Mouse (Mus musculus): ENCODE data around the gene Cilp2. TPM values are rescaled to one million over a fixed set of nuclear protein-coding genes. Genes with fewer than 3 reads are reported as not detected.
A peak's percentile ranks its signal among the peaks of the same experiment; 100 is the strongest.

The Cilp2 gene
- polyA plus RNA-seq, 1 experiment from 2014 or later: 0.02 TPM

DNA sequence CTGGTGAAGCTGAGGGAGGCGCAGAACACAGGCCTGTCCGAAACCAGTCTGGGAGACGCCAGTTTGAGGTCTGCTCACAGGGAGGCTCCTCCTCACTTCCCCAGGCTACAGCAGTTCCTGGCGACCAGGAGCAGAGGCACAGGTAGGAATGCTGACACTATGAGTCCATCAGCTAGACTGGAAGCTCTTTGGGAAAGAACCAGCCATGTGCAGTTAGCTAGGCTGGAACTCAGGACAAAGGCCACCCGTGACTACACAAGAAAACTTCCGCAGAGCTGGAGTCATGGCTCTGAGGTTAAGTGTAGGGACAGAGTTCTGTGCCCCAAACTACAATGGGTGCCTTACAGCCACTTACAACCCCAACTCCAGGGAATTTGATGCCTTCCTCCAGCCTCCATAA lies 10.4 kb upstream of the Cilp2 start:
- peaks cover 37% of the 10 kb centered on the region for H3K4me1 ChIP-seq (ENCODE audit: insufficient read depth)

GRCm38 (mm10) chr8:69895772-69896451 lies 8.4 kb upstream of the Cilp2 start:
- Histone ChIP-seq H3K4me3 (ENCODE audit: low read depth, low read length) (no peak overlapping the region), H3K36me3 (replicated peaks; ENCODE audit: insufficient read depth, low read length) (peaks cover 16% of the 10 kb centered on the region), H3K27ac (ENCODE audit: low read depth) (no peak overlapping the region), H3K27me3 (ENCODE audit: insufficient read depth, low read length) (0 out of 2 replicates have a peak, but pooled peaks cover under 1% of the 10 kb centered on the region), H3K4me1 (ENCODE audit: insufficient read depth) (peaks cover 26% of the 10 kb centered on the region), H3K9ac (replicated peaks) (0 out of 2 replicates have a peak overlapping the region, but pooled peaks have one; percentile 21), H3K9me3 (ENCODE audit: low read length) (no peaks in the 10 kb centered on the region), H3K4me2 (ENCODE audit: low read depth, low read length) (no peak overlapping the region)
- DNase-seq (no peak), ATAC-seq (no peak)
- WGBS (ENCODE audit: insufficient replicate concordance): 79% methylated on average over 4 of the region's 4 CpGs
- no peak for TF ChIP-seq CTCF (IDR thresholded peaks at IDR 0.05; ENCODE audit: low read depth)
- no peak for TF ChIP-seq EP300 (IDR thresholded peaks at IDR 0.05; ENCODE audit: low read depth)

More for the DNA sequence above, 10.4 kb upstream of the Cilp2 start:
- no peak for ATAC-seq
- Histone ChIP-seq H3K27ac (ENCODE audit: low read depth) (no peak overlapping the region), H3K4me3 (ENCODE audit: low read depth, low read length) (no peak overlapping the region), H3K27me3 (ENCODE audit: insufficient read depth, low read length) (no peaks in the 10 kb centered on the region), H3K9me3 (ENCODE audit: low read length) (no peaks in the 10 kb centered on the region), H3K9ac (replicated peaks) (no peak overlapping the region), H3K36me3 (replicated peaks; ENCODE audit: insufficient read depth, low read length) (peaks cover 14% of the 10 kb centered on the region), H3K4me2 (ENCODE audit: low read depth, low read length) (no peak overlapping the region)
- WGBS (ENCODE audit: insufficient replicate concordance): 77% methylated on average over 6 of the region's 6 CpGs
- DNase-seq: no peak
- TF ChIP-seq CTCF (IDR thresholded peaks at IDR 0.05; ENCODE audit: low read depth): no peak
- no peak for TF ChIP-seq EP300 (IDR thresholded peaks at IDR 0.05; ENCODE audit: low read depth)

GRCm38 (mm10) chr8:69894836-69895332 lies 7.4 kb upstream of the Cilp2 start:
- H3K4me3 ChIP-seq (ENCODE audit: low read depth, low read length): no peak overlapping the region
- no peak overlapping the region for H3K4me2 ChIP-seq (ENCODE audit: low read depth, low read length)
- no peak overlapping the region for H3K9ac ChIP-seq (replicated peaks)
- H3K9me3 ChIP-seq (ENCODE audit: low read length): no peaks in the 10 kb centered on the region
- peaks cover 16% of the 10 kb centered on the region for H3K36me3 ChIP-seq (replicated peaks; ENCODE audit: insufficient read depth, low read length)
- 71% methylated on average over 6 of the region's 6 CpGs for WGBS (ENCODE audit: insufficient replicate concordance)
- DNase-seq (no peak), ATAC-seq (no peak)
- H3K27me3 ChIP-seq (ENCODE audit: insufficient read depth, low read length): peaks cover 9% of the 10 kb centered on the region
- H3K4me1 ChIP-seq (ENCODE audit: insufficient read depth): peaks cover 16% of the 10 kb centered on the region
- TF ChIP-seq EP300 (IDR thresholded peaks at IDR 0.05; ENCODE audit: low read depth): no peak
- no peak for TF ChIP-seq CTCF (IDR thresholded peaks at IDR 0.05; ENCODE audit: low read depth)
- H3K27ac ChIP-seq (ENCODE audit: low read depth): no peak overlapping the region

- Histone ChIP-seq H3K27me3 (ENCODE audit: insufficient read depth, low read length) (peaks cover 19% of the 10 kb centered on the region), H3K4me3 (ENCODE audit: low read depth, low read length) (no peak overlapping the region), H3K27ac (ENCODE audit: low read depth) (no peak overlapping the region), H3K4me1 (ENCODE audit: insufficient read depth) (peaks cover 19% of the 10 kb centered on the region), H3K36me3 (replicated peaks; ENCODE audit: insufficient read depth, low read length) (peaks cover 16% of the 10 kb centered on the region), H3K9ac (replicated peaks) (no peak overlapping the region), H3K9me3 (ENCODE audit: low read length) (no peaks in the 10 kb centered on the region), H3K4me2 (ENCODE audit: low read depth, low read length) (no peak overlapping the region)
- 63% methylated on average over 17 of the region's 17 CpGs for WGBS (ENCODE audit: insufficient replicate concordance)
- TF ChIP-seq EP300 (IDR thresholded peaks at IDR 0.05; ENCODE audit: low read depth): no peak
- TF ChIP-seq CTCF (IDR thresholded peaks at IDR 0.05; ENCODE audit: low read depth): peak; percentile 67
- DNase-seq (peak; percentile 71), ATAC-seq (peak; percentile 35)
Observed at GRCm38 (mm10) chr8:69893863-69894262, 6.4 kb upstream of the Cilp2 start.

DNA sequence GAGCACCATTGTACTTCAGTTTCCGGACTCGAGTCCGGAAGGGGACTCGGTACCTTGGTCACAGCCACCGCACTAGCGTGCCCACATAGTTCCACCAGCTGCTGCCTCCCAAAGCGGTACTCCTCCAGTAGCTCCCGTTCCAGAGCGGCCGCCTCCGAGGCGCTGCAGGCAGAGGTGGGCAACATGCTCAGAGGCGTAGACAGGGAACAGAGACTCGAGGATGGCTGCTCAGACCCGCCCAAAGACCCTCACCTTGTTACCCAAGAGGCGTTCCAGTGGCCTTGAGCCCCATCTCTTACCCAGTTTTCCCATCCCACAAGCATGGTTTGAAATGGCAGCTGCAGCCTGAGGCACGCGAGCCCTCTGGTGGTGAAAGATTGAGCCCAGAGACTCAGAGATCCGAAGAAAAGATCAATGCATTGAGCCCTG lies 3.3 kb upstream of the Cilp2 start:
- no peak for TF ChIP-seq EP300 (IDR thresholded peaks at IDR 0.05; ENCODE audit: low read depth)
- peak; percentile 76 for TF ChIP-seq CTCF (IDR thresholded peaks at IDR 0.05; ENCODE audit: low read depth)
- Histone ChIP-seq H3K27ac (ENCODE audit: low read depth) (no peak overlapping the region), H3K27me3 (ENCODE audit: insufficient read depth, low read length) (peaks cover 50% of the 10 kb centered on the region), H3K36me3 (replicated peaks; ENCODE audit: insufficient read depth, low read length) (peaks cover 13% of the 10 kb centered on the region), H3K9me3 (ENCODE audit: low read length) (no peaks in the 10 kb centered on the region), H3K4me1 (ENCODE audit: insufficient read depth) (peaks cover 14% of the 10 kb centered on the region), H3K9ac (replicated peaks) (no peak overlapping the region), H3K4me3 (ENCODE audit: low read depth, low read length) (no peak overlapping the region), H3K4me2 (ENCODE audit: low read depth, low read length) (no peak overlapping the region)
- 45% methylated on average over 19 of the region's 19 CpGs for WGBS (ENCODE audit: insufficient replicate concordance)
- DNase-seq (peak; percentile 53), ATAC-seq (no peak)

DNA sequence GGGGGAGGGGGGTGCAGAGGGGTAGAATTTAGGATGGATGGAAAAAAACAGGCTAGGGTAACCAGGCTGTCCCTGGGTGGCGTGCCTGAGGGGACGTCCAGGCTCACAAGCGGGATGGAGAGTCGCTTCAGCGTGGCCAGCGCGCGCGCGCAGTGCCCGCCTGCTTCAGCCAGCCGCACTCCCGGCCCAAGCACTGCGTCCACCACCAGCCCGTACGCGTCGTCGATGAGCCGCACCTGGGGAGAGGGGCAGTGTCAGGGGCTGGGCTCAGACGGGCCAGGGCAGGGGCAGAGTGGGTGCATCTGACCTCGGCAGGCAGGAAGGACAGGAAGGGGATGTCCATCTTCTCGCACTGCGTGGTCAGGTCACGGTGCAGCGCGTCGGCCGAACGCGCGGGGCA lies 1.4 kb upstream of the Cilp2 start:
- Histone ChIP-seq H3K9me3 (ENCODE audit: low read length) (no peaks in the 10 kb centered on the region), H3K36me3 (replicated peaks; ENCODE audit: insufficient read depth, low read length) (peaks cover 7% of the 10 kb centered on the region), H3K4me1 (ENCODE audit: insufficient read depth) (peaks cover 14% of the 10 kb centered on the region), H3K4me3 (ENCODE audit: low read depth, low read length) (peak overlapping the region; percentile 22; the same call in 1 of the 2 replicates), H3K9ac (replicated peaks) (no peak overlapping the region), H3K27me3 (ENCODE audit: insufficient read depth, low read length) (peaks cover 69% of the 10 kb centered on the region), H3K27ac (ENCODE audit: low read depth) (no peak overlapping the region), H3K4me2 (ENCODE audit: low read depth, low read length) (peak overlapping the region; percentile 49)
- TF ChIP-seq EP300 (IDR thresholded peaks at IDR 0.05; ENCODE audit: low read depth): no peak
- no peak for TF ChIP-seq CTCF (IDR thresholded peaks at IDR 0.05; ENCODE audit: low read depth)
- DNase-seq: no peak
- ATAC-seq: no peak
- 7% methylated on average over 26 of the region's 32 CpGs for WGBS (ENCODE audit: insufficient replicate concordance)

All from liver, postnatal 0 days (tissue).